Mouse (Mus musculus): ENCODE measurements around the gene Fam234b.

The Fam234b gene

GRCm38 (mm10) chr6:135197921-135198532 lies at the start of gene Fam234b, which contains the start of gene Hebp1:
TSS of gene Fam234b (plus strand) at chr6:135197977.
TSS of gene Hebp1 (minus strand) at chr6:135198022.
- DNase-seq (ENCODE audit: extremely low read depth, low read depth): peak; percentile 48

- DNase-seq (ENCODE audit: extremely low read depth, low read depth): no peak
Observed at GRCm38 (mm10) chr6:135148506-135148905, 49.3 kb upstream of the Fam234b start.

DNA sequence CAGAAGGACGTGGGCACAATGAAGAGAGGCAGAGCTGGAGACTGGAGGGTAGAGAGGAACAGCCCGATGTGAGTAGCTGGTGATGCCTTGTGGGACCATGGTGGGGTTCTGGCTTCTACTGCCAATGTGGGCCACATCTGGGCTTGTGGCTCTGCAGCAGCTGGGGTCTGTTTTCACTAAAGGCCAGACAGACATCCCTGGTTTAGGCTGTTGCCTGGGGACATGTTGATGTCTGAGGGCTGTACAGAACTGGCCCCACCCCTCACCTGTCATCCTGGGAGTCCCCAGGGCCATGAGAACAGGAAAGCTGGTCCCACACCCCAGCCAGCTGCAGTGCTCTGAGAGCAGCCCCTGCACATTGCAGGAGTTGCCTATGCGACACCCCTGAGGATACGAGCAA lies 48.6 kb upstream of the Fam234b start:
- no peak for DNase-seq (ENCODE audit: extremely low read depth, low read depth)

GRCm38 (mm10) chr6:135149722-135150121 lies 48.1 kb upstream of the Fam234b start:
- no peak for DNase-seq (ENCODE audit: extremely low read depth, low read depth)

DNA sequence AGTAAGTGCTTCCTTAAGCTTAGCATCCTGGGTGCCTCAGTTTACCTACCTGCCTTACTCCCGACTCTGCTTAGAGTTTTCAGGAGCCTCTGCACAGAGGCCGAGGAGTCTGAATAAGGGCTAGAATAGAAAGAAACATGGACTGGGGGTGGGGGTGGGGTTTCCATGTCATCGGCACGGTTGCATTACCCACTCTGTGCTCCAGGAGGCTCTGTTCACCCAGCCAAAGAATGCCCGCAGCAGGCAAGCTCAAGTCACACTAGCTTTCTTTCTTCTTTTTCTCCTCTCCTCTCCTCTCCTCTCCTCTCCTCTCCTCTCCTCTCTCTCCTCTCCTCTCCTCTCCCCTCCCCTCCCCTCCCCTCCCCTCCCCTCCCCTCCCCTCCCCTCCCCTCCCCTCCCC lies 47.5 kb upstream of the Fam234b start:
- DNase-seq (ENCODE audit: extremely low read depth, low read depth): no peak

- no peak for DNase-seq (ENCODE audit: extremely low read depth, low read depth)
Observed at GRCm38 (mm10) chr6:135153719-135154118, 44.1 kb upstream of the Fam234b start.

DNA sequence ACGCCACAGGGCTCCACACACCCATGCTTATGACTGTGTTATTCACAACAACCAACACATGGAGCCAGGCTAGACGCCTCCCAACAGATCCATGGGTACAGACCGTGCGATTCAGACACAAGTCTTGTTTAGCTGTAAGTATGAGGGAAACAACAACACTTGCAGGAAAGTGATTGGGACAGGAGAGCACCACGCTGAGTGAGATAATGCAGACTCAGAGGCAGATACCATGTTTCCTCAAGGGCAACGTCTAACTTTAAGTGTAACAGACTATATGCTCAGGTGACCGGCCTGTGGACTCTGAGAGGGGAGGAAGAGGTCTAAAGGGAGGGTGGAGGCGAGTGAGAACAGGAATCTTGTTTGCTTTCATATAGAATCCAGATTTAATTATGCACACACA lies 41.2 kb upstream of the Fam234b start:
- DNase-seq (ENCODE audit: extremely low read depth, low read depth): no peak

DNA sequence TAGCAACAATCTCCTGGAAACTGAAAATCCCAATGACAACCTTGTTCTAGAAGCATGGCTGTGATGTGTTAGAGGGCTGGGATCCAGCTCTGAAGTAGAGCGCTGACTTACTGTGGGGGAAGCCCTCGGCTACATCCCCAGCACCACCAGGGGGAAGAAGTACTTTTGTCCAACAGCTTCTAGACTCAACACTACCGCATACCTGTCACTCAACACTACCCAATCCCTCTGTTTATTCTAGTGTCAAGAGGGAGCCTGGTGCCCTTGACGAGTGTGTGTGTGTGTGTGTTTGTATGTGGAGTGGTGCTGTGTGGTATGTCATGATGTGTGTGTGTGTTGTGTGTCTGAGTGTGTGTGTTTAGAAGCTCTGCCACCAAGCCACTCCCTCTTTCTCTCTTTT lies 40.3 kb upstream of the Fam234b start:
- no peak for DNase-seq (ENCODE audit: extremely low read depth, low read depth)

GRCm38 (mm10) chr6:135158509-135158908 lies 39.3 kb upstream of the Fam234b start:
- no peak for DNase-seq (ENCODE audit: extremely low read depth, low read depth)

GRCm38 (mm10) chr6:135161356-135161755 lies 36.4 kb upstream of the Fam234b start:
- no peak for DNase-seq (ENCODE audit: extremely low read depth, low read depth)

DNA sequence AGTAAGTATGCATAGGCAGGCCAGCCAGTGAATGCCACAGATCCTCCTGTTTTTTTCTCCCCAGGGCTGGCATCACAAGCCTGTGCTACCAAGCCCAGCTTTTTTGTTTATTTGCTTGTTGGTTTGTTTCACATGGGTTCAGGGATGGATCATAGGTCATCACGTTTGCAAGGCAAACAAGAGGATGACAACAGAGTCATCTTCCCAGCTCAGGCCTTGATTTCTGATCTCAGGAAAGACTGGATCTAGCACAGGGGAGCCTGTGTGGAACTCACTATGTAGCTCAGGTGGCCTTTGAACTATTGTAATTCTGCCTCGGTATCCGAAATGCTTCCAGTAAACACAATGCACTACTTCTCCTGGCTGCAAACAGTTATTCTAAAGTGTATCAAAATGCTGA lies 35.5 kb upstream of the Fam234b start:
- DNase-seq (ENCODE audit: extremely low read depth, low read depth): no peak

DNA sequence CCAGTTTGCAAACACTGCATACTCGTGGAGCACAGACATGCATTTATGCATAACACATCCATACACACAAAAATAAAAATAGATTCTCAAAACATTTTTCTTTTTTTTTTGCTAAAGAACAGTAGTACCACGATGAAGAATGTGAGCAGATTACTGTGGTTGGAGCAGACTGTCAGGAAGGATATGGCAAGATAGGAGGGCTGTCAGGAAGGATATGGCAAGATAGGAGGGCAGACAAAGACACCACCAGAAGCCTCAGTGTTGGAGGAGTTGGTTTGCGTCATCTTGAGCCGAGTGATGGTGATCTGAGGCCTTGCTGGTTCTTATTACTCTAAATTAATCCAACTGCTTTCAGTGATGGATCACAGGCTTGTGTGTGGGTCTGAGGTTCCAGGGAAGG lies 34.9 kb upstream of the Fam234b start:
- no peak for DNase-seq (ENCODE audit: extremely low read depth, low read depth)

- no peak for DNase-seq (ENCODE audit: extremely low read depth, low read depth)
Observed at GRCm38 (mm10) chr6:135165191-135165590, 32.6 kb upstream of the Fam234b start.

- DNase-seq (ENCODE audit: extremely low read depth, low read depth): no peak
Observed at GRCm38 (mm10) chr6:135165706-135166105, 32.1 kb upstream of the Fam234b start.

GRCm38 (mm10) chr6:135166262-135166661 lies 31.5 kb upstream of the Fam234b start:
- DNase-seq (ENCODE audit: extremely low read depth, low read depth): no peak

- DNase-seq (ENCODE audit: extremely low read depth, low read depth): no peak
Observed at GRCm38 (mm10) chr6:135166712-135167111, 31.1 kb upstream of the Fam234b start.

- DNase-seq (ENCODE audit: extremely low read depth, low read depth): no peak
Observed at GRCm38 (mm10) chr6:135167380-135168311, 30.1 kb upstream of the Fam234b start.

DNA sequence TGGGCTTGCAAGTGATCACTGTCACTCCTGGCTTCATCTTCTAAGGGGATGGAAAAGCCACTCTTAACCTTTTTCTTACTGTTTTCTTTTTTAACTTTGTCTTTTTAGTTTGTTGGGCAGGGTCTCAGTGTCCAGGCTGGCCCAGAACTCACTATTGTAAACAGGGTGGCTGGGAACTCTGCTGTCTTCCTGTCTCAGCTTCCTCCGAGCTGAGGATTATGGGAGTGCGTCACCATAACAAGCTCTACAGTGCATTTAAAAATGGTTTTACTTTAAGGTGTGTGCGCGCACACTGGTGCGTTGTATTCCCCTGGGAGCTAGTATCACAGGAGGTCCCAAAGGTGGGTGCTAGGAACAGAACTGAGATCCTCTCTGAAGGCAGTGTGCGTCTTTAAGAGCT lies 29.3 kb upstream of the Fam234b start:
- DNase-seq (ENCODE audit: extremely low read depth, low read depth): no peak

- DNase-seq (ENCODE audit: extremely low read depth, low read depth): no peak
Observed at GRCm38 (mm10) chr6:135169246-135169645, 28.5 kb upstream of the Fam234b start.

GRCm38 (mm10) chr6:135171736-135172135 lies 26.0 kb upstream of the Fam234b start:
- no peak for DNase-seq (ENCODE audit: extremely low read depth, low read depth)

- no peak for DNase-seq (ENCODE audit: extremely low read depth, low read depth)
Observed at GRCm38 (mm10) chr6:135175014-135175413, 22.8 kb upstream of the Fam234b start.

- DNase-seq (ENCODE audit: extremely low read depth, low read depth): no peak
Observed at GRCm38 (mm10) chr6:135177271-135177670, 20.5 kb upstream of the Fam234b start.

DNA sequence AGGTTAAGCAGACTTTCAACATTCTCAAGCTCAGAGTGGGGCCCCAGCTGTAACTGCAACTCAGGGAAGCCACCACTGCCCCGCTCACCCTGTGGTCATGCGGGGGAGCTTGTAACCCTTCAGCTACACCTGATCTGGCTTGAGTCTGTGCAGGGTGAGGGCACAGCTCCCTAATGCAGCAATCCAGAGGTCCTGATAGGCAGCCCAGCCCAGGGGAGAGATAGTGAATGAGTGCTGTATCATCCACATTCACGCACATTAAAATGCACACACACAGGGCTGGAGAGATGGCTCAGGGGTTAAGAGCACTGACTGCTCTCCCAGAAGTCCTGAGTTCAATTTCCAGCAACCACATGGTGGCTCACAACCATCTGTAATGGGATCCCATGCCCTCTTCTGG lies 19.2 kb upstream of the Fam234b start:
- DNase-seq (ENCODE audit: extremely low read depth, low read depth): no peak

Measured in MEL-GATA-1-ER (cell line).